Mouse (Mus musculus) neural tube, embryonic 14.5 days (tissue): ENCODE data around the gene Grn. TPM values are rescaled to one million over a fixed set of nuclear protein-coding genes. Genes with fewer than 3 reads are reported as not detected.

ENCODE experiments used
- ATAC-seq: fragments of 200-750 bp; cut with Nextera tagmentation; 2 replicates; pipeline ENCODE4 v1.8.0; 2017; ENCODE audit warnings: low read depth, mild to moderate bottlenecking, moderate TSS enrichment, moderate library complexity
- H3K27ac ChIP-seq: fragments of 300-500 bp; sonication (generic); 2 replicates; pipeline ENCODE4 v1.5.1; 2014; ENCODE audit warnings: low read depth, mild to moderate bottlenecking, control low read depth, low read length, moderate library complexity, mixed read lengths
- H3K27me3 ChIP-seq: fragments of 300-500 bp; sonication (generic); 2 replicates; pipeline ENCODE4 v1.6.1; 2014; ENCODE audit warnings: low read length; ENCODE audit not compliant: control insufficient read depth, insufficient read depth
- H3K36me3 ChIP-seq: fragments of 300-500 bp; sonication (generic); 2 replicates; pipeline ENCODE4 v1.6.1; 2014; ENCODE audit warnings: low read length, mixed read lengths; ENCODE audit not compliant: control insufficient read depth, insufficient read depth
- H3K4me1 ChIP-seq: fragments of 300-500 bp; sonication (generic); 2 replicates; pipeline ENCODE4 v1.6.1; 2014; ENCODE audit warnings: low read length; ENCODE audit not compliant: control insufficient read depth, insufficient read depth
- H3K4me2 ChIP-seq: fragments of 300-500 bp; sonication (generic); 2 replicates; pipeline ENCODE4 v1.6.1; 2014; ENCODE audit warnings: mild to moderate bottlenecking, low read depth, low read length, control low read depth
- H3K4me3 ChIP-seq: fragments of 300-500 bp; sonication (generic); 2 replicates; pipeline ENCODE4 v1.5.1; 2014; ENCODE audit warnings: low read depth, low read length, control low read depth, mixed read lengths
- H3K9ac ChIP-seq: fragments of 300-500 bp; sonication (generic); replicated peaks from 2 replicates; pipeline ENCODE4 v1.6.1; 2014; ENCODE audit warnings: low read depth, mild to moderate bottlenecking, control low read depth, low read length, mixed read lengths
- H3K9me3 ChIP-seq: fragments of 300-500 bp; sonication (generic); 2 replicates; pipeline ENCODE4 v1.6.1; 2016; ENCODE audit warnings: low read length; ENCODE audit not compliant: control insufficient read depth
- WGBS: fragments of 180-500 bp; shearing (Covaris S2); extraction: QIAGEN DNeasy Blood & Tissue Kit; methylation state at CpG from one replicate; pipeline ENCODE4 v1.1.7; 2014; 5-methylcytosine and 5-hydroxymethylcytosine counted together
- polyA plus RNA-seq: library from polyadenylated mRNA; unstranded; fragments of >200 nt; fragmentation: Nextera tagmentation; extraction: Ambion mirVana; gene quantifications from 2 replicates; pipeline ENCODE4 v1.2.1, GENCODE M21; 2014

Grn gene
- polyA plus RNA-seq, 1 experiment from 2014 or later: 43.3 TPM

DNA sequence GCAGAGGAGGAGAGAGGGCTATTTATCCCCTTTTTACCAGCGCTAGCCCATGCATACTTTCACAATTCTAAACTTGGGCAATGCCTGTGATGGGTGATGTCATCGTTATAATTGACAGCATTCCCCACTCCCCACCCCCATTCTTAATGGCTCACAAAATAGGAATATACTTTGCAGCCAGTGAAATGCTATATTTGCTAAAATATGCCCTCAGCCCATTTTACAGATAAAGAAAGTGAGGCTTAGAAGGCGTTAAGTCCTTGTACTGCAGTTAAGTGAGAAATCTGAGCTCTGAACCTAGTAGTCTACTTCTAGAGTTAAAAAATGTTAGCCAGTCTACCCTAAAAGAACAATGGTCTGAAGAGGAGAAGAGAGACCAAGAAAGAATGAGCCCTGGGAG is 14.2 kb downstream of the Grn start:
- Histone ChIP-seq H3K4me3 (no peak overlapping the region), H3K4me2 (no peak overlapping the region), H3K27me3 (no peaks in the 10 kb centered on the region), H3K9me3 (no peaks in the 10 kb centered on the region), H3K27ac (no peak overlapping the region), H3K4me1 (peaks cover 24% of the 10 kb centered on the region), H3K9ac (no peak overlapping the region), H3K36me3 (peaks cover 20% of the 10 kb centered on the region)
- WGBS: 78% methylated on average over 3 of the region's 3 CpGs
- no peak for ATAC-seq

DNA sequence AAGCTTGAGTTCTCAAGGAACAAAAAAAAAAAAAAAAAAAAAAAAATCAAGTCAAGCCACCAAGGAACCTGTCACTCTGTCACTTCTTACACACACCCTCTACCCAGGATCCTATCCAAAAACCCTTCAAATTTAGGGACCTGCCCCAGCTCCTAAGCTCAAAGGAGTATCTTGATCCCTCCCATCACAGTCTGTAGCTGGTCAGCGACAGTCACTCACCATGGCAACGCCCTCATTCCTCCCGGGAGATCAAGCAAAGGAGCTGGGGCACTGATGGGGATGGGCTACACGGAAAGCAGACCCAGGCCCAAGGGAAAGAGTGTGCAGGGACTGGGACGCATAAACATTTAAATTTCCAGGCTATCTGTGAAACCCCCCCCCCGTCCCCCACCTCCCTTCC is 14.7 kb downstream of the Grn start:
- 5% methylated on average over 6 of the region's 6 CpGs for WGBS
- Histone ChIP-seq H3K9me3 (no peaks in the 10 kb centered on the region), H3K9ac (peak overlapping the region; percentile 12; the same call in 1 of the 2 replicates), H3K4me3 (no peak overlapping the region), H3K4me2 (peak overlapping the region; percentile 72), H3K27ac (no peak overlapping the region), H3K36me3 (peaks cover 16% of the 10 kb centered on the region), H3K4me1 (peaks cover 24% of the 10 kb centered on the region), H3K27me3 (no peaks in the 10 kb centered on the region)
- ATAC-seq: no peak

DNA sequence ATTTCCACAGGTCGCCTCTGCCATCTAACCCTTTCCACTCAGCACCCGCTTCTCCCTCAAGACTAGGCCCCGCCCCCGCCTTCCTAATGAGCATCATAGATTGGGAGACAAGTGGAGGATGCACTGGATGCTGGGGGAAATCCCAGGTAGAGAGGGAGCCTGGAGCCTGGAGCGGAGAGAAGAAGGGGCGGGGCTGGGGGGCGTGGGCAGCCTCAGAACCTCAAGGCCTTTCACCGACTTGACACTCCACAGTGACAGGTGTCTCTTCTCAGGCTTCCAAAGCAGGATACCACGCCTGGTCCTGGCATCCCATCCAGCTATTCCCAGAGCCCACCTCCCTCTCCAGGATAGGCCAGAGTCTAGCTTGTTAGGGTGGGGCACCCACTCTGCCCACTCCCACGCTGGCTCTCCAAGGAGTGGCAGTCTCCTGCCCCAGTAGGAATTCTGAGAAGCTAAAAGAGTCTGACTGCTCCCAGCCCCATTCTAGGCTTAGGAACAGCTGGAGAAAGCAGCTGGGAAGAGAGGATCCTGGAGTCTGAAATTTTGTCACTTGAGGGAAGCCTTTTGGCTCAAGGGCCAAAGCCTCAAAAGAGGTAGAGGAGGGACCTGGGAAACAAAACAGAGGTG is 15.3 kb downstream of the Grn start:
- Histone ChIP-seq H3K27ac (peak overlapping the region; percentile 96; the same call in 1 of the 2 replicates), H3K36me3 (peaks cover 10% of the 10 kb centered on the region), H3K9ac (peak overlapping the region; percentile 12), H3K4me1 (peaks cover 24% of the 10 kb centered on the region), H3K4me2 (peak overlapping the region; percentile 72), H3K9me3 (no peaks in the 10 kb centered on the region), H3K4me3 (peak overlapping the region; percentile 95), H3K27me3 (no peaks in the 10 kb centered on the region)
- 19% methylated on average over 10 of the region's 10 CpGs for WGBS
- ATAC-seq: no peak

DNA sequence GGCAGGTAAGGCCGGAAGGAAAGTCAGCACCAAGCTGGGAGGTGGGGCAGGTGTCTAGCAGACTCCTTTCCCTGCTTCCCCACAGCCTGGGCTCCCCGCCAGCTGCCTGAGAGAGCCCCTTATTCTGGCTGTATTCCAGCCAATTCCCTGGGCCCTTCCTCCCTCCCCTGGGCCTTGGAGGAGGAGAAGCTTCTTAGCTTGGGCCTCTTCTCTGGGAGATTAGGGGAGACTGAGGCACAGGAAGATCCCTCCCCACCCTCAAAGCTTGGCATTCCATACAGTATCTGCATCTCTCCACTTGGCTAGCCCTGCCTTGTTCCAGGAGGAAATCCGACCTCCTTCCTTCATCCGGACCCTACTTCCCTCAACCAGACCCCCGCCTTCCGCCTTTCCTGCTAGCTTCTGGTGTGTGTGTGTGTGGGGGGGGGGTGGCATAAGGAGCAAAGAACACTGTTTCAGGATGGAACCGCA is 15.8 kb downstream of the Grn start:
- Histone ChIP-seq H3K4me2 (peak overlapping the region; percentile 72), H3K27me3 (no peaks in the 10 kb centered on the region), H3K36me3 (peaks cover 8% of the 10 kb centered on the region), H3K4me3 (peak overlapping the region; percentile 95), H3K27ac (peak overlapping the region; percentile 96), H3K4me1 (peaks cover 24% of the 10 kb centered on the region), H3K9ac (peak overlapping the region; percentile 99), H3K9me3 (no peaks in the 10 kb centered on the region)
- 11% methylated on average over 7 of the region's 7 CpGs for WGBS
- peak; percentile 1; the same call in 1 of the 2 replicates for ATAC-seq

DNA sequence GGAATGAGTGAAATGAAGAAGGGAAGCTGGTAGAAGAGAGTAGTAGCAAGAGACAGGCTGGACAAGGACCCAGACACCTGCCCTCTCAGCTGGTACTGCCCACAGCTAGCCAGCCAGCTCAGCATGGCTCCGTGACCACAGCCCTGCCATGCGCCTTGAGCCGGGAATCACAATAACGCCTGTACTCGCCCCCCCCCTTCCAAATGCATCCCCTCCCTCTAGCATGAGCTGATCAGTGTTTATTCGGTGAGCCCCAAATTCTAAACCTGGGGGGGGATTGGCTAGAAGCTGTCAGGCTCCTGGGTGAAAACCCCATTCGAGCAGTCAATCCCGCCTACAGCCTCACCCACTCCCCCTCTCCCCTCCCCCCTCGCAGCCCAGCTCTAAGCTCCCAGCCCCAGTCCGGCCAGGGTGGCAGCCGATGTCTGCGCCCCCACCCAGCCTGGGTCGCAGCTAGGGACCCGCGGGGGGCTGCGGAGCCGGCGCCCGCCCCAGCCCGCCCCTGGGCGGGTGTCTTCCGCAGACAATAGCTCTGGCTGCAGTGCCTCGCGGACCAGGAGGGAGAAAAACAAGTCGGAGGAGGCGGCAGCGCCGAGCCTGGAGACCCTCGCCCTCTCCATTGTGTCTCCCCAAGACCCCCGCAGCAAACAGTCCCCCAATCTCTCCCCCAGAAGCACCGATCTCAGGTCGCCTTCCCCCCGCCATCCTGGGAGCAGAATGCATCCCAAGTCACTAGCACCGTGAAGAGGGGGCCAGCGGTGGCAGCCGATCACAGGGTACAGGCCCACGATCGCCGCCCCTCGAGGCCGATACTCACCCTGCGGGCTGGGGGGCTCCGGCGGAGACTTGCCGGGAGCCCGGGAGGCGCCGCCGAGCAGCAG is 16.7 kb downstream of the Grn start:
- peak; percentile 68 for ATAC-seq

DNA sequence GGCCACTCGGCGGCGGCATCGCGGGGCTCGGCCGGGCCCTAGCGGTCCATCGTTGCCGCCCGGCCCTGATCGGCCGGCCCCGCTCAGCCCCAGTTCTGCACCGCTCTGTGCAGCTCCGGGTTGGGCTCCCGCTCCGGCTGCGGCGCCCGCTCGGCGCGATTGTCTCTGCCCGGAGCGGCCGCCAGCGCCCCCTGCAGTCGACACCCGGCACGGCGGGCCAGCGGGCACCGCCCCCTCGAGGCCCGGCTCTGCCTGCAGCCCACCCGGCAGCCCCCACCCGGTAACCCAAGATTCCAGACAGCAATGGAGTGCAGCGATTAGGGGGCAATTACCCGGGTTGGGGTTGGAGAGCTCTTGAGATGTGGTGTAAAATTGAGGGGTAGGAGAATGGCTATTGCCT is 17.4 kb downstream of the Grn start, which contains the start of gene Fam171a2:
Fam171a2 (minus strand) TSS at position 186 of the 400 bp plus-strand sequence.
- peak; percentile 83 for ATAC-seq
- WGBS: under 1% methylated on average over 24 of the region's 40 CpGs
- peak within 1 kb of the TSS; percentile 72 for H3K4me2 ChIP-seq
- H3K27ac ChIP-seq: peak within 1 kb of the TSS; percentile 96
- H3K4me3 ChIP-seq: peak within 1 kb of the TSS; percentile 95
- peak within 1 kb of the TSS; percentile 99 for H3K9ac ChIP-seq
- peaks cover 24% of the 10 kb centered on the region for H3K4me1 ChIP-seq
- no peaks in the 10 kb centered on the region for H3K9me3 ChIP-seq
- no peaks in the 10 kb centered on the region for H3K27me3 ChIP-seq
- peaks cover 5% of the 10 kb centered on the region for H3K36me3 ChIP-seq

More for the DNA sequence above, 16.7 kb downstream of the Grn start:
- Histone ChIP-seq H3K9me3 (no peaks in the 10 kb centered on the region), H3K36me3 (peaks cover 5% of the 10 kb centered on the region), H3K4me1 (peaks cover 24% of the 10 kb centered on the region), H3K4me3 (peak overlapping the region; percentile 95), H3K27me3 (no peaks in the 10 kb centered on the region), H3K9ac (peak overlapping the region; percentile 99), H3K4me2 (peak overlapping the region; percentile 72), H3K27ac (peak overlapping the region; percentile 96)
- WGBS: under 1% methylated on average over 21 of the region's 49 CpGs

DNA sequence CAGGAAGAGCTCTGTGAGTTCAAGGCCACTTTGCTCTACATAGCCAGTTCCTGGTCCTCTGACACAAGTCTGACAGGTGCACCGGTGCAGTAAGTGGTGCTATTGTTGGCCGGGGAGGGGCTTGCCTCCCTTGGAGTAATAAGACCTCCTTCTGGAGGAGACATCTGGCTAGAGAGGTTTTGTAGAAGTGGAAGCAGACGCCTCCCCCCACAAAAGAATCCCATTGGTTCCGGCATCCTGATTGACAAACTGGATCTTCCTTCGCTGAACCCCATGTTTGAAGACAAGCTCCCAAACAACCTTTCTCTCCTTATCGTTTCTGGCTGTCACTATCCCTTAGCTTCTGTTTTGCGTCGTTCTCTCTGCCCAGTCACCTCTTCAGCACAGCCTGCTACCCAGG is 18.2 kb downstream of the Grn start:
- H3K4me2 ChIP-seq: no peak overlapping the region
- no peaks in the 10 kb centered on the region for H3K9me3 ChIP-seq
- 14% methylated on average over 8 of the region's 8 CpGs for WGBS
- no peaks in the 10 kb centered on the region for H3K27me3 ChIP-seq
- H3K27ac ChIP-seq: no peak overlapping the region
- ATAC-seq: no peak
- H3K36me3 ChIP-seq: no peaks in the 10 kb centered on the region
- no peak overlapping the region for H3K9ac ChIP-seq
- no peak overlapping the region for H3K4me3 ChIP-seq
- H3K4me1 ChIP-seq: peaks cover 24% of the 10 kb centered on the region

DNA sequence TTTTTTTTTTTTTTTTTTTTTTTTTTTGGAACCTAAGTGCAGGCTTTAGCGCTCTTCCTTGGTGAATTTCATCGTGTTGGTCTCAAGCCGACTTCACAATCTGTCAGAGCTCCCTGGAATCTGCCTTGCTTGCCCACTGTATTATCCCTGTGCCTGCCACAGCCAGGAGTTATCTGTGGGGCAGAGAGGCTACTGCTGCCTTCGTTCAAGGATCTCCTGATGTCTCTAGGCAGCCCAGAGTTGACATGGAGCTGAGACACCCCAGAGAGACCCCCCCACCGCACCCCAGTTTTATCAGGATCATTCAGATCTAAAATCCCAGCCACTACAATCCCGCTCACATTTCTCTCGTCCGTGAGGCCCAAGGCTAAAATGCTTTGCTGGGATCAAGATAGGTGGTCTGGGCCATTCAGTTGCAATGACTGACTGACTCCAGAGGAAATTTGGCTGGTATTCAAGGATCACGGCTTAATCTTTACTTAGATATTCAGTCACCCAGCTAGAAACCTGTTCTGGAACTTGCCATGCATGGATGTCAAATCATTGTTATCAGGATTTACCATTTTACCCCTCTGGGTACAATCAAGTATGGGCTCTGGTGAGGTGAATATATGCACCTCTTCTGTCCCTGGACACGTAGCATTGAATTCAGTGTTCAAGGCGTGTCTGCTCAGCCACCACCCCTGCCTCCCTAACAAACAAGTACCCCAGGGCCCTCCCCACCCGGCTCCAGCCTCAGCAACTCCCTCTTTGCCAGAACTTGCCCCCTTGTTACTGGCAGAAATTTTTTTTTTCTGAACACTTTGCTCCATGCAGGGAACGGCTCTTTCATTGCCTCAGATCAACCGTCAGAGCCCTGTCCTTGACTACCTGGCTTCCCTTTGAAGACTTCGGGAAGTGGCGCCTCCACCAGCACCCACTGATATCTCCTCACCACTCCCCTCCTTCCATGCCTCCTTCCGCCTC is 19.2 kb downstream of the Grn start:
- no peak overlapping the region for H3K4me3 ChIP-seq
- H3K4me1 ChIP-seq: peaks cover 24% of the 10 kb centered on the region
- no peak for ATAC-seq
- H3K27ac ChIP-seq: no peak overlapping the region
- no peaks in the 10 kb centered on the region for H3K27me3 ChIP-seq
- 56% methylated on average over 17 of the region's 17 CpGs for WGBS
- no peak overlapping the region for H3K9ac ChIP-seq
- no peaks in the 10 kb centered on the region for H3K9me3 ChIP-seq
- H3K36me3 ChIP-seq: no peaks in the 10 kb centered on the region
- H3K4me2 ChIP-seq: no peak overlapping the region
